Mouse (Mus musculus) retina, adult 2 months (tissue): ENCODE measurements around the gene Arhgap24.

Experiments used
- DNase-seq: peaks from one replicate; pipeline ENCODE4 v3.0.0-alpha.2; 2012; ENCODE audit warnings: low read depth, low spot score

The Arhgap24 gene

GRCm38 (mm10) chr5:102481215-102482211 is at the start of gene Arhgap24:
TSS of gene Arhgap24 (plus strand) at chr5:102481391.
- DNase-seq = no peak

- DNase-seq = no peak
Measured at GRCm38 (mm10) chr5:102434182-102434581, 47.0 kb upstream of the Arhgap24 start.

GRCm38 (mm10) chr5:102436581-102436980 is 44.6 kb upstream of the Arhgap24 start:
- DNase-seq = no peak

- DNase-seq = no peak
Measured at GRCm38 (mm10) chr5:102439119-102439877, 41.9 kb upstream of the Arhgap24 start.

- DNase-seq = no peak
Measured at GRCm38 (mm10) chr5:102447436-102447835, 33.8 kb upstream of the Arhgap24 start.

- no peak for DNase-seq
Measured at GRCm38 (mm10) chr5:102450897-102451296, 30.3 kb upstream of the Arhgap24 start.

- no peak for DNase-seq
Measured at GRCm38 (mm10) chr5:102452079-102452797, 29.0 kb upstream of the Arhgap24 start.

GRCm38 (mm10) chr5:102453324-102453723 is 27.9 kb upstream of the Arhgap24 start:
- no peak for DNase-seq

- no peak for DNase-seq
Measured at GRCm38 (mm10) chr5:102455247-102455646, 25.9 kb upstream of the Arhgap24 start.

- no peak for DNase-seq
Measured at GRCm38 (mm10) chr5:102460452-102461197, 20.6 kb upstream of the Arhgap24 start.

- DNase-seq = no peak
Measured at GRCm38 (mm10) chr5:102462948-102463347, 18.2 kb upstream of the Arhgap24 start.

GRCm38 (mm10) chr5:102465372-102465771 is 15.8 kb upstream of the Arhgap24 start:
- DNase-seq = no peak

- DNase-seq = no peak
Measured at GRCm38 (mm10) chr5:102468292-102468691, 12.9 kb upstream of the Arhgap24 start.

- DNase-seq = no peak
Measured at GRCm38 (mm10) chr5:102470284-102470683, 10.9 kb upstream of the Arhgap24 start.

GRCm38 (mm10) chr5:102478076-102478475 is 3.1 kb upstream of the Arhgap24 start:
- no peak for DNase-seq

- DNase-seq = no peak
Measured at GRCm38 (mm10) chr5:102483285-102483975, 2.2 kb downstream of the Arhgap24 start.

- no peak for DNase-seq
Measured at GRCm38 (mm10) chr5:102491554-102491953, 10.4 kb downstream of the Arhgap24 start.

GRCm38 (mm10) chr5:102492152-102492551 is 11.0 kb downstream of the Arhgap24 start:
- no peak for DNase-seq

- no peak for DNase-seq
Measured at GRCm38 (mm10) chr5:102494827-102495226, 13.6 kb downstream of the Arhgap24 start.

- no peak for DNase-seq
Measured at GRCm38 (mm10) chr5:102497205-102497604, 16.0 kb downstream of the Arhgap24 start.
